Mouse (Mus musculus) c-Kit-positive CD71-positive TER-119-negative erythroid progenitor cells, embryonic 14.5 days (primary cell): ENCODE data around the gene Kif14.
"Not testable (repeated sequence)": the region's sequence is repeated elsewhere in the genome, so short reads cannot be mapped to it uniquely, and the experiment has no call there.

Experiments used
- DNase-seq: peaks from one replicate; pipeline ENCODE4 v3.0.0-alpha.2; 2013; ENCODE audit warnings: low read depth

The Kif14 gene

GRCm38 (mm10) chr1:136556643-136557042 is 90.5 kb downstream of the Kif14 start:
- not testable (repeated sequence) for DNase-seq

- DNase-seq: no peak
Measured at GRCm38 (mm10) chr1:136557436-136557835, 91.3 kb downstream of the Kif14 start.

DNA sequence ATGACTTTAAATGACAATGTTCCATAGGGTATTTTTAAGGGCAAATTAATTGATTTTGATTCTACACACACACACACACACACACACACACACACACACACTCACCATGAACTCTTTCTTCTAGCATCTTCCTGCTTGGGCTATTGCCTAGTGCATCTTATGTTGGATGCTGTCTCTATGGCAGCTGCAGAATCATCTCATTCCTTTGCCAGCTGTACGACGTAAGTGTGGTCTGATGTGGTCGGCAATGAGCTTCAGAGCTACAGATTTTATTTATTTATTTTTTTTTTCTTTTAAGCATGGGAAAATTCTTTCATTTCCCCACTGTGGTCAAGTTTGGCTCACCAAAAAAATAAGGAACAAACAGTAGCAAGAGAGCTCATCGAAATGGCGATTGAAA is 92.6 kb downstream of the Kif14 start:
- DNase-seq: no peak

DNA sequence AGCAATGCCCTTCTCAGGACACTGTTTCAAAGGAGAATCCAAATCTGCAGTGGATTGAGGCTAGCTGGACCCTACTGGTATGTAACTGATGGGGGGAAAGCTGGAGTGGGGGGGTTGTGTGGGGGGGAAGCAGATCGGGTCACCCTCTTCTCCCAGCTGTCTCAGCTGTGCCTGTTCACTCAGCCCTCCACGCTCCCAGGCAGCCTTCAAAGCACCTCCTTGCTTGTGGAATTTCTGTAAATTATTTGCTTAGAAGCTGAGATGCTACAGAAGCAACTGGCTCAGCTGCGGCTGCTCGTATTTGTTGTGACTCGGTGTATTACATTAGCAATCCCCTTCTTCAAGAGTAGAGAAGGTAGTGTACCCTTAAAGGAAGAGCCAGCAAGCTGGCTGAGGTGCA is 93.1 kb downstream of the Kif14 start:
- no peak for DNase-seq

DNA sequence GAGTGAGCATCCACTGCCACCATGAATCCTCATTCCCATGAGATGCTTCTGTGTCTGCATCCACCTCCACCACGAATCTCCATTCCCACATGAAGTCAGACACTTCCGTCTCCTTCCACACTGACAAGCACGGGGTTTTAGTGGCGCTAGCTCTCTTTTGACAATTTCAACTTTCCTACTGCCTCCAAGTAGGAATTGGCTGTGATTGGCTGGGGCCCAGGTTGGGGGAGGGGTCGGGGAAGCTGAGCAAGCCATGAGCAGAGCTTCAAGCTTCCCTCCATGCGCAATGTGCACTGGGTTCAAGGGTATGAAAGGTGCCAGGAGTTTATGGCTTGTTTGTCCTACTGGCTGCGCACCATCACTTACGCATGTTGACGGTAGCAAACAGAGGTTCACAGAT is 93.6 kb downstream of the Kif14 start:
- no peak for DNase-seq

- no peak for DNase-seq
Measured at GRCm38 (mm10) chr1:136561823-136562222, 95.7 kb downstream of the Kif14 start.

DNA sequence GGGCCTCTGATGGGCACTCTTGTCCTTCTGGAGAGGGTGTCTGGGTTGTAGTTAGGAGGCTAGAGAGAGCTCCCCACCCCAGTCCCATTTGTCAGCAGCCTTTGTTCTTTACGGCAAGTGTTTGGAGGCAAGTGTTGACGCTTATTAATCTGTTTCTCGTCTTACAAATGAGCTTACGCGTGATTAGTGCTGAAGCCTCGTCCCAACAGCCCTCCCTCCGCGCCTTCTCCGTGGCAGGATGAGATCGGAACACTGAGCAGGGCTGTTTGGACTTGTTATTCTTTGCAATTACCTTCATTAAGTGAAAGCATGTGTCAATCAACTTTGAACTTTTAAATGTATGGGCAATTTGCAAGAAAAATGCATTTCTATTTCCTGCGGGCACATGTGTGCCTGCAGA is 97.0 kb downstream of the Kif14 start:
- DNase-seq: no peak

DNA sequence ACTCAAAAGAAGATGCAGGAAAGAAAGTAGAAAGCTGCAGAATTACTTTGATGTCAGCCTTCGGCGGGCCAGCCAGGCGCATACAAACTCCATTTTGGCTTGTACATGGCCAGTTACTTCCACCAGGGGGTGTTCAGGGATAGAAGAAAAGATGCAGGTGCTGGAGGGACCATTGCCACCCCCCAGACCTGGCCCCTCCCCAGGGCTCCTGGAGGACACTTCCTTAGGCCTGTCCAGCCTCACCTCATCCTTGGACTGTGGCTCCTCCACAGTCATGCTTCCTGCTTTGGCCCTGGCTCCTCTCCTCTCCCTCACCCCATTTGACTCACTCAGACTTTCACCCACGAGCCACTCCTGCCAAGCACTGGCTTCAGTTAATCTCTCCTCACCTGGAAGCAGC is 98.8 kb downstream of the Kif14 start:
- DNase-seq: no peak

DNA sequence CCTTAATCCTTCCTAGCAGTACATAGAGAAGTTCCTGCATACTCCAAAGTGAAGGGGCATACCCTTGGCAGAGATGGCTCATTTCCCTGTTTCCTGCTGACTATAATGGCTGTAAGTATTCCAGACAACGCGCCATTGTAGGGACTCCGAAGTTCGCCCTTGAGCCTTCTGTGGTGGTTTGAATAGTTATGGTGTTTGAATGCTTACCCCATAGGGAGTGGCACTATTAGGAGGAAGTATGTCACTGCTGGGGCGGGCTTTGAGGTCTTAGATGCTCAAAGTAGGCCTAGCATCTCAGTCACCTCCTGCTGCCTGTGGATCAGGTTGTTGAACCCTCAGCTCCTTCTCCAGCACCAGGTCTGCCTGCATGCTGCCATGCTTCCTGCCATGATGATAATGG is 100.2 kb downstream of the Kif14 start:
- no peak for DNase-seq

- DNase-seq: no peak
Measured at GRCm38 (mm10) chr1:136567641-136568040, 101.5 kb downstream of the Kif14 start.

GRCm38 (mm10) chr1:136568738-136569194 is 102.6 kb downstream of the Kif14 start:
- no peak for DNase-seq

GRCm38 (mm10) chr1:136569206-136569605 is 103.1 kb downstream of the Kif14 start:
- no peak for DNase-seq

DNA sequence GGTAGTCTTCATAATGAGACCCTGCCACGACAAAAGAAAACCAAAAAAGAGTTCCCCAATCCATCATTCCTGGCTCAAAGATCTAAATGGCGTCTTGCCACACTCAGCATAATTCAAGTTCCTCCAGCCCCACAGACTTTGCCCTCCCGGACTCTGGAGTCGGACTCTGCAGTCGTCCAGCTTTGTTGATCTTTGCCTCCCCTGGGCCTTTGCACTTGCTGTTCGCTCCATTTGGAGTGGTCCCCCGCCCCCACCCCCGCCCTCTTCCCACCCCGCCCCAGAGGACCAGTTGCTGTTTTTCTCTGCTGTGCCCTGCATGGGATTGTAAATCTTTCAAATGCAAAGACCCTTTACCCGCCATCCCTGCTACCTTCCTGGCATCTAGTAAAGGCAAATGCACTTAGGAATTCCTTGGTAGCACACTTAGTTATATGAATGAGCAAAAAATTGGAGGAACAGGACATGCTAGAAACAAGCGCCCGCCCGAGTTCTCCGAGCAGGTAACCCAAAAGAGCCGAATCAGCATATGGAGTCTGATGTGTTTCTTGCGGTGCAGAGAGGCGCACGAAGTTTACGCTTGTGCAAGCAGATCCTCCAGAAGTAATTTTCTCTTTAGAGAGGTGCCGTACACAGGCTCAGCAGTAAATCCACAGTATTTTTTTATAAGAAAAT is 103.6 kb downstream of the Kif14 start:
- no peak for DNase-seq

DNA sequence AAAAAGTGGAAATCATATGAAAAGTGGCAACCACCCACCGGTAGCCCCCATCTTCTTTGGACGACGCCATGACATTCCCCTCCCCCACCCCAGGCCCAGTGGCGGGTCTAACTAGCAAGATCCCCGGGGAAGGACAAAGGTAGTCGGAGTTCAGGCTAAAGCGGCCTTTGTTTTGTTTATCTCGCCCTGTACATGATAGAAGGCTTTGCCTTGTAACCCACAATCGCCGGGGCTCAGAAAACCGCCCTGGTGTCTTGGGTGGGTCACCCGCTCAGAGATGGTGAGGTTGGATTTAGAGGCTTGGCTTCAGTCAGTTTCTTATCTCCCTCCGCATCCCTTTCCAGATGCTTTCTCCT is 104.1 kb downstream of the Kif14 start:
- no peak for DNase-seq

DNA sequence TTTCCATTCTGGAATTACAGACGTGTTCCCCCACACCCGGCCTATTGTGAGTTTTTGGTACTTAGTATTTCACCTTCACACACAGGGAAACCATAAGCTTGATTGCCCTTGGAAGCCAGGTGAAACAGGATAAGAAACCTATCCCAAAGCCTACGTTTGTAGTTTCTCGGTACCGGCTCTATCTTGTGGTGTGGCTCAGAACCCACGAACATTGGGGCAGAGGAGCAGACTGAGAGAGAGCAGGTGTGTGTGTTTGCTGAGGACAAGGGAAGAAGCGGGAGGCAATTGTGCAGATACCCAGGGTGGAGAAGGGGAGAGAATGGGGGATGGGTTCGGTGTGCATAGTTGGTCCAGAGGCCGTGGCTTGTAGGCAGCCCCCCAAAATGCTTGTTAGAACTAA is 104.8 kb downstream of the Kif14 start:
- no peak for DNase-seq

DNA sequence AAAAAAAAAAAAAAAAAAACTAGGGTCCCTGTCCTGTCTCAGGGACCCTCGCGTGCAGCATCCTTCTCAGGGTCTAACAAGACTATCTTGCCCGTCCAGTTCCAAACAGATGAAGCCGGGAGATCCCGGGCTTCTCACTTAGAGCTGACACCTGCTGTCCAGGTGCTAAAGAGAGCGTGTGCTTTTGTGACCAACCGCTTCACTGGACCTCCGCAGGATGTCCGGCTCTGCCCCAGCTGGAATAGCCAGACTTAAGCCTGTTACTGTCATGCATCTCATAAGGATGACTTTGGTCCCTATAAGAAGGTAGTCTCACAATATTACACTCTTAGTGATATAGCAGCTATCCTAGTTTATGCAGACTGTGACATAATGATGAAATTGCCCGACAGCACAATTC is 105.4 kb downstream of the Kif14 start:
- no peak for DNase-seq

GRCm38 (mm10) chr1:136577890-136578663 is 111.9 kb downstream of the Kif14 start:
- no peak for DNase-seq

GRCm38 (mm10) chr1:136579360-136579759 is 113.2 kb downstream of the Kif14 start:
- no peak for DNase-seq

DNA sequence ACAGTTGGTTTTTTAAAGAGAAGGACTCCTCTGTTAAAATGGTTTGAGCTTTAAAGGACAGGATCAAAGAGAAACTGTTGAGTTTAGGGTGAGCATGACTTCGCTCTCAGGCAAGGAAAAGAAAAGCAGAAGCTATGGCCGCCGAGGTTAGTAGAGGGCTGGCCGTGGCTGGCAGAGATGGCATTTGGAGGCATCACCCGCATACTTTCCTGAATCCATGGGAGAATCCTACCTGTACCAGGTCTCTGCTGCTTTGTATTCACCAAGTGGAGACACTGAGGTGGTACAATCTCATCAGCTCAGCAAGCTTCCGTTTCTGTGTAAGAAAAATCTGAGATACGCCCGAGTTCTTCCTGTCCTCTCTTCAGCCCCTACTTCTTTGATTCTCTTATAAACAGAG is 114.1 kb downstream of the Kif14 start:
- no peak for DNase-seq
